Mouse (Mus musculus) ES-E14 (cell line): ENCODE results near the gene Fbxl22.

Experiments
- CHD2 ChIP-seq: IDR thresholded peaks from 2 replicates; pipeline ENCODE4 v1.6.1; 2014; ENCODE audit warnings: mild to moderate bottlenecking, low read depth, low read length, inconsistent platforms
- HCFC1 ChIP-seq: IDR thresholded peaks from 2 replicates; pipeline ENCODE4 v1.6.1; 2012; ENCODE audit warnings: low read length, inconsistent platforms, borderline replicate concordance; ENCODE audit not compliant: insufficient read depth
- MAFK ChIP-seq: IDR thresholded peaks from 2 replicates; pipeline ENCODE4 v1.6.1; 2014; ENCODE audit warnings: mild to moderate bottlenecking, low read depth, low read length, inconsistent platforms; ENCODE audit not compliant: insufficient read depth
- ZC3H11A ChIP-seq: IDR thresholded peaks from 2 replicates; pipeline ENCODE4 v1.6.1; 2012; ENCODE audit warnings: low read depth, mild to moderate bottlenecking, inconsistent platforms, low read length, borderline replicate concordance
- ZNF384 ChIP-seq: IDR thresholded peaks from 2 replicates; pipeline ENCODE4 v1.6.1; 2012; ENCODE audit warnings: low read depth, low read length, inconsistent platforms

GRCm38 (mm10) chr9:66477785-66478184 lies 36.6 kb downstream of the Fbxl22 start:
- TF ChIP-seq ZC3H11A (no peak), ZNF384 (no peak), CHD2 (no peak), MAFK (no peak), HCFC1 (no peak)
